Mouse (Mus musculus): ENCODE measurements around the gene Tceanc. TPM values are rescaled to one million over a fixed set of nuclear protein-coding genes. Genes with fewer than 3 reads are reported as not detected.

The Tceanc gene
- polyA plus RNA-seq, 1 experiment from 2014 or later: 6.1 TPM

GRCm38 (mm10) chrX:166472612-166473011 lies 45.8 kb downstream of the Tceanc start:
- Histone ChIP-seq H3K4me3 (ENCODE audit: low read depth, low read length) (no peak overlapping the region), H3K36me3 (ENCODE audit: control insufficient read depth, insufficient read depth, low read length) (no peaks in the 10 kb centered on the region), H3K9me3 (replicated peaks; ENCODE audit: control insufficient read depth, low read length) (no peaks in the 10 kb centered on the region), H3K27ac (ENCODE audit: low read depth, low read length) (no peak overlapping the region), H3K4me2 (no peak overlapping the region), H3K9ac (ENCODE audit: low read depth, low read length) (no peak overlapping the region), H3K27me3 (ENCODE audit: control insufficient read depth, insufficient read depth, low read length) (no peaks in the 10 kb centered on the region), H3K4me1 (ENCODE audit: control insufficient read depth, insufficient read depth, low read length) (no peaks in the 10 kb centered on the region)
- WGBS (ENCODE audit: insufficient replicate concordance): 75% methylated on average over 6 of the region's 6 CpGs
- no peak for ATAC-seq (replicated peaks; ENCODE audit: insufficient number of reproducible peaks, low FRiP score, low TSS enrichment)

- H3K9me3 ChIP-seq (replicated peaks; ENCODE audit: control insufficient read depth, low read length): no peaks in the 10 kb centered on the region
- H3K4me3 ChIP-seq (ENCODE audit: low read depth, low read length): no peak overlapping the region
- H3K9ac ChIP-seq (ENCODE audit: low read depth, low read length): no peak overlapping the region
- H3K36me3 ChIP-seq (ENCODE audit: control insufficient read depth, insufficient read depth, low read length): no peaks in the 10 kb centered on the region
- H3K27me3 ChIP-seq (ENCODE audit: control insufficient read depth, insufficient read depth, low read length): no peaks in the 10 kb centered on the region
- WGBS (ENCODE audit: insufficient replicate concordance): 89% methylated on average over 7 of the region's 7 CpGs
- H3K4me2 ChIP-seq: no peak overlapping the region
- H3K27ac ChIP-seq (ENCODE audit: low read depth, low read length): no peak overlapping the region
- no peaks in the 10 kb centered on the region for H3K4me1 ChIP-seq (ENCODE audit: control insufficient read depth, insufficient read depth, low read length)
- no peak for ATAC-seq (replicated peaks; ENCODE audit: insufficient number of reproducible peaks, low FRiP score, low TSS enrichment)
Observed at GRCm38 (mm10) chrX:166468321-166468720, 50.0 kb downstream of the Tceanc start.

GRCm38 (mm10) chrX:166455525-166455924 lies 62.8 kb downstream of the Tceanc start:
- Histone ChIP-seq H3K36me3 (ENCODE audit: control insufficient read depth, insufficient read depth, low read length) (no peaks in the 10 kb centered on the region), H3K9ac (ENCODE audit: low read depth, low read length) (no peak overlapping the region), H3K4me3 (ENCODE audit: low read depth, low read length) (no peak overlapping the region), H3K27ac (ENCODE audit: low read depth, low read length) (no peak overlapping the region), H3K4me2 (no peak overlapping the region), H3K9me3 (replicated peaks; ENCODE audit: control insufficient read depth, low read length) (no peaks in the 10 kb centered on the region), H3K4me1 (ENCODE audit: control insufficient read depth, insufficient read depth, low read length) (no peaks in the 10 kb centered on the region), H3K27me3 (ENCODE audit: control insufficient read depth, insufficient read depth, low read length) (no peaks in the 10 kb centered on the region)
- WGBS (ENCODE audit: insufficient replicate concordance): 88% methylated on average over 1 of the region's 1 CpGs
- ATAC-seq (replicated peaks; ENCODE audit: insufficient number of reproducible peaks, low FRiP score, low TSS enrichment): no peak

GRCm38 (mm10) chrX:166454331-166454730 lies 64.0 kb downstream of the Tceanc start:
- Histone ChIP-seq H3K36me3 (ENCODE audit: control insufficient read depth, insufficient read depth, low read length) (no peaks in the 10 kb centered on the region), H3K9ac (ENCODE audit: low read depth, low read length) (no peak overlapping the region), H3K27ac (ENCODE audit: low read depth, low read length) (no peak overlapping the region), H3K9me3 (replicated peaks; ENCODE audit: control insufficient read depth, low read length) (no peaks in the 10 kb centered on the region), H3K4me1 (ENCODE audit: control insufficient read depth, insufficient read depth, low read length) (no peaks in the 10 kb centered on the region), H3K4me2 (no peak overlapping the region), H3K27me3 (ENCODE audit: control insufficient read depth, insufficient read depth, low read length) (no peaks in the 10 kb centered on the region), H3K4me3 (ENCODE audit: low read depth, low read length) (no peak overlapping the region)
- 74% methylated on average over 3 of the region's 3 CpGs for WGBS (ENCODE audit: insufficient replicate concordance)
- no peak for ATAC-seq (replicated peaks; ENCODE audit: insufficient number of reproducible peaks, low FRiP score, low TSS enrichment)

- Histone ChIP-seq H3K4me1 (ENCODE audit: control insufficient read depth, insufficient read depth, low read length) (no peaks in the 10 kb centered on the region), H3K36me3 (ENCODE audit: control insufficient read depth, insufficient read depth, low read length) (no peaks in the 10 kb centered on the region), H3K4me3 (ENCODE audit: low read depth, low read length) (no peak overlapping the region), H3K4me2 (no peak overlapping the region), H3K9ac (ENCODE audit: low read depth, low read length) (no peak overlapping the region), H3K27ac (ENCODE audit: low read depth, low read length) (no peak overlapping the region), H3K27me3 (ENCODE audit: control insufficient read depth, insufficient read depth, low read length) (no peaks in the 10 kb centered on the region), H3K9me3 (replicated peaks; ENCODE audit: control insufficient read depth, low read length) (no peaks in the 10 kb centered on the region)
- 75% methylated on average over 6 of the region's 6 CpGs for WGBS (ENCODE audit: insufficient replicate concordance)
- ATAC-seq (replicated peaks; ENCODE audit: insufficient number of reproducible peaks, low FRiP score, low TSS enrichment): no peak
Observed at GRCm38 (mm10) chrX:166453532-166453931, 64.8 kb downstream of the Tceanc start.

Other genes with a start within 250 kb of the Tceanc start
- gene Trappc2, start 78.0 kb downstream of the Tceanc start, polyA plus RNA-seq (2014; fragmentation: Nextera tagmentation; extraction: Ambion mirVana): 38.4 and 39.0 TPM in 2 replicates
- 5.9 and 6.4 TPM in 2 replicates for gene Ofd1, start 77.9 kb downstream of the Tceanc start, polyA plus RNA-seq (2014; fragmentation: Nextera tagmentation; extraction: Ambion mirVana)
- 38.6 and 40.2 TPM in 2 replicates for gene Rab9, start 38.7 kb downstream of the Tceanc start, polyA plus RNA-seq (2014; fragmentation: Nextera tagmentation; extraction: Ambion mirVana)
- gene Egfl6, start 67.2 kb upstream of the Tceanc start, polyA plus RNA-seq (2014; fragmentation: Nextera tagmentation; extraction: Ambion mirVana): 4.2 and 4.3 TPM in 2 replicates

Measured in heart, embryonic 11.5 days (tissue).